In the genomic region with DNA sequence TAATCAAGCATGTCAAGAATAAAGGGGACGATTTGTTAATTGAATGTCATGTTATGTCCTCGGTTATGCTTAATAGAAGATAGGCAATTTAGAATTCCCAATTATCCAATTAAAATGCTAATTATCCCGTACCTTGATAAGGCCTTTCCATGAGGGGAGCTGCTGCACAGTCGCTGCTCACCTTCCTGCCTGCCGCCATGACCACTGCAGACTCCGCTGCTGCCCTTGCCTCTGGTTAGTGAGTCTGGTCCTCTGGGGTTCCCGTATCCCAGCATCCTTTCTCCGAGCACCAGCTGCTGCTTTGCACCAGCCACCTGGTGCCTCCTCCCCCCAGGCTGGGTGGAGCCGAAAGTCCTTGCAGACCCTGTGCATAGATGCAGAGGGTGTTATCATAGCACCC, we compare ENCODE assay signal across 19 mouse cellular contexts. TPM values are rescaled to one million over a fixed set of nuclear protein-coding genes. Genes with fewer than 3 reads are reported as not detected.
A peak's percentile ranks its signal among the peaks of the same experiment; 100 is the strongest.
DNase-seq lines count a peak whose midpoint lies in the region; ATAC-seq lines count a peak whose summit lies in the region.
"Had no signal": no experiment of that assay in that cellular context is flagged by ENCODE, and none has a peak within 500 bp of the region (broad histone marks: within the 10 kb centered on the region; RNA-seq: fewer than 3 reads in every experiment).

No protein-coding gene starts in this region.

- no peaks in the 10 kb centered on the region for H3K27me3 ChIP-seq in midbrain, embryonic 12.5 days
- H3K27me3 ChIP-seq in midbrain, embryonic 10.5 days (ENCODE audit: low read depth, poor library complexity, severe bottlenecking), result no peaks in the 10 kb centered on the region
- H3K27me3 ChIP-seq in hindbrain, embryonic 13.5 days, result no peaks in the 10 kb centered on the region
- no peaks in the 10 kb centered on the region for H3K27me3 ChIP-seq in midbrain, embryonic 14.5 days (ENCODE audit: control insufficient read depth, insufficient read depth, low read length)
- H3K27me3 ChIP-seq in heart, embryonic 12.5 days (replicated peaks), result no peaks in the 10 kb centered on the region
- H3K27me3 ChIP-seq: heart, embryonic 13.5 days; intestine, embryonic 15.5 days; megakaryocyte, embryonic 14.5 days; stomach, embryonic 15.5 days had no signal

- no peaks in the 10 kb centered on the region for H3K36me3 ChIP-seq in midbrain, embryonic 12.5 days
- H3K36me3 ChIP-seq in midbrain, embryonic 10.5 days, result no peaks in the 10 kb centered on the region
- no peaks in the 10 kb centered on the region for H3K36me3 ChIP-seq in hindbrain, embryonic 13.5 days
- H3K36me3 ChIP-seq in midbrain, embryonic 14.5 days (ENCODE audit: control insufficient read depth, insufficient read depth, low read length), result no peaks in the 10 kb centered on the region
- H3K36me3 ChIP-seq in heart, embryonic 12.5 days, result no peaks in the 10 kb centered on the region
- H3K36me3 ChIP-seq: heart, embryonic 13.5 days; intestine, embryonic 15.5 days; stomach, embryonic 15.5 days had no signal

- no peak for DNase-seq in midbrain, embryonic 10.5 days (ENCODE audit: low spot score)
- DNase-seq in midbrain, embryonic 14.5 days, result peak; percentile 51
- DNase-seq in lung, postnatal 14 days, result no peak
- no peak for DNase-seq in layer of hippocampus, postnatal 14 days (ENCODE audit: low spot score in 2 of 2)
- DNase-seq: cerebellum, adult 2 months; kidney, postnatal 4 days; layer of hippocampus, adult 9-11 months; lung, adult 18-20 months; right cerebral cortex, postnatal 25 days; thymus, adult 18-20 months had no signal

- H3K4me2 ChIP-seq in midbrain, embryonic 12.5 days (replicated peaks), result no peak overlapping the region
- no peak overlapping the region for H3K4me2 ChIP-seq in hindbrain, embryonic 13.5 days
- H3K4me2 ChIP-seq in midbrain, embryonic 14.5 days (ENCODE audit: low read length), result no peak overlapping the region
- H3K4me2 ChIP-seq in heart, embryonic 12.5 days, result no peak overlapping the region
- H3K4me2 ChIP-seq: heart, embryonic 13.5 days; intestine, embryonic 15.5 days; liver, embryonic 11.5 days; stomach, embryonic 15.5 days had no signal

- 64% methylated on average over 9 of the region's 9 CpGs for WGBS in midbrain, embryonic 12.5 days
- 81% methylated on average over 9 of the region's 9 CpGs for WGBS in midbrain, embryonic 10.5 days
- 37% methylated on average over 9 of the region's 9 CpGs for WGBS in hindbrain, embryonic 13.5 days
- 38% methylated on average over 9 of the region's 9 CpGs for WGBS in midbrain, embryonic 14.5 days
- 76% methylated on average over 9 of the region's 9 CpGs for WGBS in heart, embryonic 12.5 days

- peaks cover 10% of the 10 kb centered on the region; the same call in 1 of the 2 replicates for H3K4me1 ChIP-seq in midbrain, embryonic 12.5 days
- H3K4me1 ChIP-seq in midbrain, embryonic 10.5 days, result no peaks in the 10 kb centered on the region
- peaks cover 23% of the 10 kb centered on the region for H3K4me1 ChIP-seq in hindbrain, embryonic 13.5 days (replicated peaks)
- H3K4me1 ChIP-seq in midbrain, embryonic 14.5 days (ENCODE audit: control insufficient read depth, insufficient read depth, low read length), result peaks cover 7% of the 10 kb centered on the region; the same call in 1 of the 2 replicates
- peaks cover 20% of the 10 kb centered on the region for H3K4me1 ChIP-seq in heart, embryonic 12.5 days (replicated peaks)
- H3K4me1 ChIP-seq: intestine, embryonic 15.5 days; megakaryocyte, embryonic 14.5 days; stomach, embryonic 15.5 days had no signal

- ATAC-seq in midbrain, embryonic 12.5 days (ENCODE audit: low FRiP score, low read depth), result peak; percentile 67
- ATAC-seq in hindbrain, embryonic 13.5 days (ENCODE audit: low FRiP score), result 0 out of 2 replicates have a peak, but pooled peaks have one; percentile 26
- ATAC-seq in midbrain, embryonic 14.5 days (ENCODE audit: low FRiP score, low TSS enrichment), result peak; percentile 50; the same call in 1 of the 2 replicates
- no peak for ATAC-seq in heart, embryonic 12.5 days (ENCODE audit: insufficient number of reproducible peaks, low FRiP score)
- ATAC-seq: intestine, embryonic 15.5 days had no signal

- no peaks in the 10 kb centered on the region for H3K9me3 ChIP-seq in midbrain, embryonic 12.5 days
- no peaks in the 10 kb centered on the region for H3K9me3 ChIP-seq in midbrain, embryonic 10.5 days (replicated peaks)
- H3K9me3 ChIP-seq in hindbrain, embryonic 13.5 days, result no peaks in the 10 kb centered on the region
- H3K9me3 ChIP-seq in midbrain, embryonic 14.5 days (ENCODE audit: control insufficient read depth, low read length), result no peaks in the 10 kb centered on the region
- no peaks in the 10 kb centered on the region for H3K9me3 ChIP-seq in heart, embryonic 12.5 days (replicated peaks)
- H3K9me3 ChIP-seq: heart, embryonic 13.5 days; intestine, embryonic 15.5 days; stomach, embryonic 15.5 days had no signal

- H3K4me3 ChIP-seq in midbrain, embryonic 12.5 days, result no peak overlapping the region
- no peak overlapping the region for H3K4me3 ChIP-seq in midbrain, embryonic 10.5 days
- H3K4me3 ChIP-seq in hindbrain, embryonic 13.5 days, result no peak overlapping the region
- H3K4me3 ChIP-seq in midbrain, embryonic 14.5 days (replicated peaks; ENCODE audit: low read depth, low read length), result no peak overlapping the region
- H3K4me3 ChIP-seq in heart, embryonic 12.5 days, result no peak overlapping the region
- H3K4me3 ChIP-seq: heart, embryonic 13.5 days; intestine, embryonic 15.5 days; megakaryocyte, embryonic 14.5 days; myocyte; stomach, embryonic 15.5 days had no signal

- H3K27ac ChIP-seq in midbrain, embryonic 12.5 days (replicated peaks), result 0 out of 2 replicates have a peak overlapping the region, but pooled peaks have one; percentile 4
- no peak overlapping the region for H3K27ac ChIP-seq in midbrain, embryonic 10.5 days (replicated peaks)
- peak overlapping the region; percentile 67 for H3K27ac ChIP-seq in hindbrain, embryonic 13.5 days
- H3K27ac ChIP-seq in midbrain, embryonic 14.5 days (replicated peaks; ENCODE audit: low read depth, low read length), result 0 out of 2 replicates have a peak overlapping the region, but pooled peaks have one; percentile 37
- no peak overlapping the region for H3K27ac ChIP-seq in heart, embryonic 12.5 days (ENCODE audit: poor library complexity, severe bottlenecking)
- H3K27ac ChIP-seq: heart, embryonic 13.5 days; intestine, embryonic 15.5 days; stomach, embryonic 15.5 days had no signal

- no peak overlapping the region for H3K9ac ChIP-seq in midbrain, embryonic 12.5 days (replicated peaks)
- H3K9ac ChIP-seq in hindbrain, embryonic 13.5 days, result no peak overlapping the region
- no peak overlapping the region for H3K9ac ChIP-seq in midbrain, embryonic 14.5 days (replicated peaks; ENCODE audit: low read length)
- H3K9ac ChIP-seq in heart, embryonic 12.5 days, result no peak overlapping the region
- H3K9ac ChIP-seq: heart, embryonic 13.5 days; intestine, embryonic 15.5 days; stomach, embryonic 15.5 days had no signal

RNA-seq across cellular contexts. Expression of a gene that starts 43.1 kb away (rescaled TPM):
- 50.4 and 52.8 TPM in 2 replicates for polyA plus RNA-seq in midbrain, embryonic 12.5 days (2016; fragmentation: Nextera tagmentation; extraction: Ambion mirVana)
- polyA plus RNA-seq in midbrain, embryonic 10.5 days (2016; fragmentation: Nextera tagmentation; extraction: Ambion mirVana), result 44.9 and 45.7 TPM in 2 replicates
- polyA plus RNA-seq in hindbrain, embryonic 13.5 days (2015; fragmentation: Nextera tagmentation; extraction: Ambion mirVana), result 38.6 and 41.4 TPM in 2 replicates
- 29.6 and 32.0 TPM in 2 replicates for polyA plus RNA-seq in midbrain, embryonic 14.5 days (2014; fragmentation: Nextera tagmentation; extraction: Ambion mirVana)
- 23.6 and 26.3 TPM in 2 replicates for polyA plus RNA-seq in heart, embryonic 12.5 days (2016; fragmentation: Nextera tagmentation; extraction: Ambion mirVana)
- total RNA-seq in layer of hippocampus, postnatal 14 days (2021), result 10 to 100 TPM; 27.0 to 28.5 TPM

Comparison
In these comparisons a context has a peak if more than half of its experiments do, and no peak if none do; other contexts are left out.
1. H3K27ac ChIP-seq: peak in midbrain, embryonic 12.5 days (single experiment), hindbrain, embryonic 13.5 days (single experiment) and midbrain, embryonic 14.5 days (single experiment); none in midbrain, embryonic 10.5 days (single experiment) and heart, embryonic 12.5 days (single experiment).